Mouse (Mus musculus) CH12.LX (cell line): Measurements from ENCODE around the gene Xrcc4. TPM values are rescaled to one million over a fixed set of nuclear protein-coding genes. Genes with fewer than 3 reads are reported as not detected.

Experiments
- DNase-seq: peaks from one replicate; pipeline ENCODE4 v3.0.0-alpha.2; 2013; ENCODE audit errors: extremely low read depth
- H3K27ac ChIP-seq: 2 replicates; pipeline ENCODE4 v1.5.1; 2012; ENCODE audit warnings: low read depth, mild to moderate bottlenecking, control low read depth, moderate library complexity; ENCODE audit not compliant: insufficient read depth
- H3K27me3 ChIP-seq: replicated peaks from 2 replicates; pipeline ENCODE3; 2012; ENCODE audit warnings: inconsistent platforms
- H3K36me3 ChIP-seq, 2 experiments: replicated peaks in 1 of 2; 2 replicates each; pipeline versions ENCODE3 to v1.6.1; 2012; ENCODE audit warnings: inconsistent platforms in 1 of 2, low read length in 1 of 2, mild to moderate bottlenecking in 1 of 2, mixed read lengths in 1 of 2, moderate library complexity in 1 of 2; ENCODE audit not compliant: control insufficient read depth in 1 of 2, insufficient read depth in 1 of 2
- H3K4me1 ChIP-seq, 2 experiments: 2 replicates each; pipeline ENCODE4 v1.6.1; 2012; ENCODE audit warnings: inconsistent platforms in 1 of 2, moderate library complexity in 1 of 2; ENCODE audit not compliant: insufficient read depth in 2 of 2, control insufficient read depth in 1 of 2
- H3K4me2 ChIP-seq: 2 replicates; pipeline ENCODE4 v1.6.1; 2012; ENCODE audit warnings: low read depth, mild to moderate bottlenecking, control low read depth; ENCODE audit not compliant: poor library complexity, insufficient read depth, severe bottlenecking
- H3K4me3 ChIP-seq, 3 experiments: fragments of 150-350 bp in 1 of 3; sonication (generic) in 1 of 3; replicated peaks in 1 of 3; 2 replicates each; pipeline versions ENCODE3 to v1.5.1; 2011 to 2012; ENCODE audit warnings: low read depth in 2 of 3, low read length in 2 of 3, mild to moderate bottlenecking in 2 of 3, moderate library complexity in 2 of 3, control low read depth in 1 of 3, improper control_type of control experiment in 1 of 3, inconsistent platforms in 1 of 3, mixed read lengths in 1 of 3; ENCODE audit not compliant: poor library complexity in 1 of 3
- H3K79me2 ChIP-seq: replicated peaks from 2 replicates; pipeline ENCODE4 v1.6.1; 2012; ENCODE audit warnings: mild to moderate bottlenecking, moderate library complexity; ENCODE audit not compliant: control insufficient read depth, poor library complexity, insufficient read depth, severe bottlenecking; ENCODE audit errors: extremely low read depth
- H3K9ac ChIP-seq: 2 replicates; pipeline ENCODE4 v1.6.1; 2012; ENCODE audit warnings: low read depth, mild to moderate bottlenecking, control low read depth, moderate library complexity; ENCODE audit not compliant: insufficient read depth
- H3K9me3 ChIP-seq: replicated peaks from 2 replicates; pipeline ENCODE3; 2012; ENCODE audit warnings: low read length, inconsistent platforms, mixed read lengths
- CHD2 ChIP-seq: IDR thresholded peaks from 2 replicates; pipeline ENCODE4 v1.6.1; 2011; ENCODE audit warnings: low read length, improper control_type of control experiment
- CTCF ChIP-seq, 2 experiments: IDR thresholded peaks in 1 of 2; conservative IDR thresholded peaks in 1 of 2; 2 replicates each; pipeline ENCODE4 v1.5.1; 2011 to 2012; ENCODE audit warnings: low read depth in 2 of 2, low read length in 2 of 2, improper control_type of control experiment in 1 of 2, inconsistent platforms in 1 of 2, mild to moderate bottlenecking in 1 of 2, moderate library complexity in 1 of 2
- ELF1 ChIP-seq: IDR thresholded peaks from 2 replicates; pipeline ENCODE4 v1.6.1; 2014; ENCODE audit warnings: low read depth, mild to moderate bottlenecking, inconsistent platforms, low read length, improper control_type of control experiment
- ETS1 ChIP-seq: conservative IDR thresholded peaks from 2 replicates; pipeline ENCODE4 v1.6.1; 2012; ENCODE audit warnings: low read depth, mild to moderate bottlenecking, inconsistent platforms, low read length, improper control_type of control experiment, moderate library complexity
- HCFC1 ChIP-seq: IDR thresholded peaks from 2 replicates; pipeline ENCODE4 v1.6.1; 2012; ENCODE audit warnings: low read depth, mild to moderate bottlenecking, inconsistent platforms, low read length, improper control_type of control experiment
- IRF4 ChIP-seq: IDR thresholded peaks from 2 replicates; pipeline ENCODE4 v1.6.1; 2014; ENCODE audit warnings: low read depth, mild to moderate bottlenecking, inconsistent platforms, low read length, improper control_type of control experiment
- JUN ChIP-seq: IDR thresholded peaks from 2 replicates; pipeline ENCODE4 v1.6.1; 2011; ENCODE audit warnings: low read depth, mild to moderate bottlenecking, low read length, improper control_type of control experiment, moderate library complexity; ENCODE audit not compliant: insufficient read depth
- JUND ChIP-seq: conservative IDR thresholded peaks from 2 replicates; pipeline ENCODE4 v1.6.1; 2011; ENCODE audit warnings: low read depth, low read length, improper control_type of control experiment
- MAX ChIP-seq: IDR thresholded peaks from 2 replicates; pipeline ENCODE4 v1.6.1; 2011; ENCODE audit warnings: low read length, improper control_type of control experiment
- MAZ ChIP-seq: IDR thresholded peaks from 2 replicates; pipeline ENCODE4 v1.6.1; 2012; ENCODE audit warnings: low read depth, mild to moderate bottlenecking, inconsistent platforms, low read length, improper control_type of control experiment, moderate library complexity
- MEF2A ChIP-seq: IDR thresholded peaks from 2 replicates; pipeline ENCODE4 v1.6.1; 2014; ENCODE audit warnings: low read depth, mild to moderate bottlenecking, inconsistent platforms, low read length, improper control_type of control experiment, borderline replicate concordance
- NELFE ChIP-seq: IDR thresholded peaks from 2 replicates; pipeline ENCODE4 v1.6.1; 2011; ENCODE audit warnings: low read depth, low read length, improper control_type of control experiment
- NRF1 ChIP-seq: IDR thresholded peaks from 2 replicates; pipeline ENCODE4 v1.6.1; 2014; ENCODE audit warnings: low read depth, mild to moderate bottlenecking, inconsistent platforms, low read length, improper control_type of control experiment, moderate library complexity
- POLR2AphosphoS2 ChIP-seq: IDR thresholded peaks from 2 replicates; pipeline ENCODE4 v1.6.1; 2011; ENCODE audit warnings: low read depth, low read length, improper control_type of control experiment
- SMC3 ChIP-seq: IDR thresholded peaks from 2 replicates; pipeline ENCODE4 v1.6.1; 2011; ENCODE audit warnings: low read depth, low read length, improper control_type of control experiment
- TCF12 ChIP-seq: IDR thresholded peaks from 2 replicates; pipeline ENCODE4 v1.6.1; 2014; ENCODE audit warnings: low read depth, mild to moderate bottlenecking, inconsistent platforms, low read length, improper control_type of control experiment
- USF1 ChIP-seq: IDR thresholded peaks from 2 replicates; pipeline ENCODE4 v1.6.1; 2014; ENCODE audit warnings: low read depth, mild to moderate bottlenecking, inconsistent platforms, low read length, improper control_type of control experiment
- USF2 ChIP-seq: conservative IDR thresholded peaks from 2 replicates; pipeline ENCODE4 v1.6.1; 2011; ENCODE audit warnings: low read depth, low read length, improper control_type of control experiment
- ZMIZ1 ChIP-seq: IDR thresholded peaks from 2 replicates; pipeline ENCODE4 v1.6.1; 2012; ENCODE audit warnings: low read depth, mild to moderate bottlenecking, inconsistent platforms, low read length, improper control_type of control experiment
- ZNF384 ChIP-seq: IDR thresholded peaks from 2 replicates; pipeline ENCODE4 v1.6.1; 2012; ENCODE audit warnings: low read depth, low read length, improper control_type of control experiment, inconsistent platforms
- dilution Hi-C: fragments of 300-500 bp; cut with MboI; formaldehyde crosslinking; loops from 2 replicates; pipeline ENCODE4 v1.14.3; 2020; ENCODE audit warnings: low sequenced_read_pairs; ENCODE audit not compliant: extremely low pct_unique_long_range_greater_than_20kb, extremely low pct_ligation_motif_present
- in situ Hi-C: fragments of 300-500 bp; cut with MboI; formaldehyde crosslinking; loops from 3 replicates; pipeline ENCODE4 v1.14.3; 2019; ENCODE audit warnings: low sequenced_read_pairs, low pct_ligation_motif_present, low pct_unique_long_range_greater_than_20kb, mixed read lengths
- polyA plus RNA-seq: library from polyadenylated mRNA; unstranded; fragments of >175 nt; gene quantifications from 2 replicates; pipeline ENCODE4 v1.2.1, GENCODE M21; 2012; ENCODE audit warnings: low read depth; ENCODE audit not compliant: insufficient read length
- total RNA-seq, 2 experiments: library from RNA; depleted of rRNA; stranded (reverse); fragments of 300-350 nt in 1 of 2; fragments of >200 nt in 1 of 2; gene quantifications; 2 replicates each; pipeline ENCODE4 v1.2.3; 2012 to 2014

Xrcc4 gene
- total and polyA plus RNA-seq, 3 experiments: 6.2 to 19.6 (median 10.0) TPM

DNA sequence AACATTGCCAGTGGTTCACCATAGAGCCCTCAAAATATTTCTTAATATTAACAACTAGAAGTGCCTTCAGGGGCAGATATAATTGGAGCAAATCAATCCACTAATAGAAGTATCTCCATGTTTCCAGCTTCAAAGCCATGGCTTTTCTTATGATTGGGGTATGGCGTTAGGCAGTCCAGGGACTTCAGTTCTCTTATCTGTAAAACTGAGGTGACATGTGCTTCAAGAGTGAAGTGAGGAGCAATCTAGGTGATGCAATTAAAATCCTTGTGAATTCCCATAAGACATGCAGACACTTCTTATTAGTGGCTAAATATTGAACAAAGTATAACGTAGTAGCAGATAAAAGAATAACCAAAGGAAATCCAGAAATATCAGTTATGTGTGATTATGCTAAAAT lies 238.7 kb downstream of the Xrcc4 start:
- Histone ChIP-seq H3K36me3 (no peaks in the 10 kb centered on the region), H3K9me3 (no peaks in the 10 kb centered on the region), H3K79me2 (no peaks in the 10 kb centered on the region), H3K27me3 (no peaks in the 10 kb centered on the region), H3K4me1 (no peaks in the 10 kb centered on the region), H3K9ac (no peak overlapping the region), H3K27ac (no peak overlapping the region), H3K4me2 (no peak overlapping the region), H3K4me3 (no peak overlapping the region)
- dilution Hi-C loops (no loop called here), in situ Hi-C loops (no loop called here)
- DNase-seq: no peak
- TF ChIP-seq CHD2 (no peak), POLR2AphosphoS2 (no peak), MAZ (no peak), NELFE (no peak), ZMIZ1 (no peak), JUN (no peak), HCFC1 (no peak), NRF1 (no peak)

DNA sequence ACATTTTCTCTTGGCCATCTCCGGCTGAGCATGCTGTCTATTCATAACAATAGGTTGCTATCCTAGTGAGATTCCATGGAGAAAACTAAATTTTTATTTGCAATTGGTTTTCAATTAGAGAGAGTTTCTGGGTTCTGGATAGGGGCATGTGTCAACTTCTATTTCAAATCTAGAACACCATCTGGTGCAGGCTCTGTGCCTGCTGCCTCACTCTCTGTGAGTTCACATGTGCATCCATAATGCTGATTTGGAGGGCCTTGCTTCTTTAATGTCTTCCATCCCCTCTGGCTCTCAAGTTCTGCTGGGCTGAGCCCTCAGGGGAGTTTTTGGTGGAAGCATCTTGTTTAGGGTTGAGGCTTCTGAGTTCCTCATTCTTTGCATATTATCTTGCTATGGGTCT lies 239.5 kb downstream of the Xrcc4 start:
- no peaks in the 10 kb centered on the region for H3K79me2 ChIP-seq
- in situ Hi-C loops: no loop called here
- TF ChIP-seq HCFC1 (no peak), IRF4 (no peak), NELFE (no peak), JUND (no peak), USF1 (no peak), ZNF384 (no peak), POLR2AphosphoS2 (no peak), CTCF (conservative IDR thresholded peaks at IDR 0.05 in 1 of 2, IDR thresholded peaks at IDR 0.05 in 1 of 2; ENCODE audit: low read depth in 2 of 2, low read length in 2 of 2) (no peak), MAX (no peak), ETS1 (no peak), SMC3 (no peak), ELF1 (no peak), NRF1 (no peak), MEF2A (no peak), USF2 (no peak), TCF12 (no peak)
- TF ChIP-seq, all 38 proteins: peak for 0

More for the DNA sequence above, 239.5 kb downstream of the Xrcc4 start:
- dilution Hi-C loops: no loop called here
- H3K27ac ChIP-seq: no peak overlapping the region
- no peak overlapping the region for H3K9ac ChIP-seq
- no peaks in the 10 kb centered on the region for H3K27me3 ChIP-seq
- no peaks in the 10 kb centered on the region for H3K4me1 ChIP-seq
- no peaks in the 10 kb centered on the region for H3K36me3 ChIP-seq
- no peak for DNase-seq
- H3K4me3 ChIP-seq: no peak overlapping the region
- H3K4me2 ChIP-seq: no peak overlapping the region
- no peaks in the 10 kb centered on the region for H3K9me3 ChIP-seq
